Mouse (Mus musculus): Measurements from ENCODE around the gene Rreb1. TPM values are rescaled to one million over a fixed set of nuclear protein-coding genes. Genes with fewer than 3 reads are reported as not detected.

The Rreb1 gene
- polyA plus RNA-seq, 1 experiment from 2014 or later: 3.9 TPM

DNA sequence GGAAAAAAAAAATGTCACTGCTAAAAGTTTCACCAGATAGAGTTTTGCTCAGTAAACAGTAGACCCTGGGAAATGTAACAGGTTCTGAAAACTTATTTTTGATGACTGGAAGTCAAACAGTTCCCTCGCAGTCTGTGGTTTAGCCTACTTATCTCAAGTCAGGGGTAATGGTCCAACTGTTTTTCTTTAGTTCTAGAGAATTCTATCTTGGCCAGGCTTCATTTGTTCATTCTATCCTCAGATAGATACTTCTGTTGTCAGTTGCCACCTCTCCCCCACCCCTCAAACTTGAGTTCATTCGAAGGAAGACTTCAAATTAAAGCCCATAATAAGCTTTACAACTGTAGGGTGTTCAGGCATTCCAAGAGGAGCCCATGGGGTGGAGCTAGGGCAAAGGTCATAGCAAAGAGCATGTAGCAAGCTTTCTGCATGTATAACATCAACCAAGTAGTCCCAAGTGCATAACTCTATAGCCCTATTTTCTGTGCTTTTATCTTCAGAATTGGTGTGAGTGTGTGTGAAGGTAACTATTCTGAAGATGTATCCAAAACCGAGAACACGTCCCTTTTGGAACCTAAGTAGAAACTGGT lies 46.2 kb downstream of the Rreb1 start:
- WGBS: 30% methylated on average over 4 of the region's 4 CpGs
- Histone ChIP-seq H3K4me3 (no peak overlapping the region), H3K27me3 (replicated peaks) (peaks cover 20% of the 10 kb centered on the region), H3K4me1 (peaks cover 27% of the 10 kb centered on the region), H3K9ac (no peak overlapping the region), H3K4me2 (replicated peaks) (no peak overlapping the region), H3K9me3 (no peaks in the 10 kb centered on the region), H3K36me3 (no peaks in the 10 kb centered on the region), H3K27ac (no peak overlapping the region)
- no peak for ATAC-seq (ENCODE audit: low FRiP score, low read depth)

DNA sequence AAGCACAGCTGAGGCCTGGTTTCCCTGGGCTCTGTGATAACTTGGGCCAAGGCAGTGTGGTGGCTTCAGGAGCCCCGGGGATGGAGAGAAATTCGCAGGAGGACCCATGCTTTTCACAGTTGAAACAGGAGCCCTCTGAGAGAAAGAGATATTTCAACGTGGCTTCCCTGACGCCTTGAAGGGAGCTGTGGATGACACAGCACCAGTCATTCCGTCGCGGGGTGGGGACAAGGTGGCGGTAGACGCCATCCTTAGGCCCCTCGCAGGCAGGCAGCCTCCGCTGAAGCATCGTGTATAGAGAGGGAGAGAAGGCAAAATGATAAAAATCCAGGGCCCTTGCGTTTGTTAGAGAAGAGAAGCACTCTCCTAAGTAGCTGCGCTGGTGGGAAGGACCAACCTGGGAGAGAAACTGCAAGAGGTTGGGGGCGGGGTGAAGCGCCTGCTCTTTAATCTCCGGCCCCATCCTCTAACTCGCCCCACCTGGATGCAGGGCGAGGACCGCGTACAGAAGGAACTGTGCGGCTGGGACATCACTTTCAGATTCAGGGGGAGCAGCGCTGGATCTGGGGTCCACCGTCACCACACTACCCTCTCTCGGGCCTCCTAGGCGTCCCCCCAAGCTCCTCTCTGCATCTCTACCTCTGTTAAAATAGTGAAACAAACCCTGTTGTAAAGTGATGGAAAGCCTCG lies 46.9 kb downstream of the Rreb1 start:
- Histone ChIP-seq H3K4me3 (peak overlapping the region; percentile 72), H3K27me3 (replicated peaks) (peaks cover 20% of the 10 kb centered on the region), H3K9ac (peak overlapping the region; percentile 77), H3K36me3 (no peaks in the 10 kb centered on the region), H3K4me1 (peaks cover 27% of the 10 kb centered on the region), H3K4me2 (replicated peaks) (peak overlapping the region; percentile 95), H3K9me3 (no peaks in the 10 kb centered on the region), H3K27ac (no peak overlapping the region)
- peak; percentile 21 for ATAC-seq (ENCODE audit: low FRiP score, low read depth)
- WGBS: 2% methylated on average over 27 of the region's 27 CpGs

DNA sequence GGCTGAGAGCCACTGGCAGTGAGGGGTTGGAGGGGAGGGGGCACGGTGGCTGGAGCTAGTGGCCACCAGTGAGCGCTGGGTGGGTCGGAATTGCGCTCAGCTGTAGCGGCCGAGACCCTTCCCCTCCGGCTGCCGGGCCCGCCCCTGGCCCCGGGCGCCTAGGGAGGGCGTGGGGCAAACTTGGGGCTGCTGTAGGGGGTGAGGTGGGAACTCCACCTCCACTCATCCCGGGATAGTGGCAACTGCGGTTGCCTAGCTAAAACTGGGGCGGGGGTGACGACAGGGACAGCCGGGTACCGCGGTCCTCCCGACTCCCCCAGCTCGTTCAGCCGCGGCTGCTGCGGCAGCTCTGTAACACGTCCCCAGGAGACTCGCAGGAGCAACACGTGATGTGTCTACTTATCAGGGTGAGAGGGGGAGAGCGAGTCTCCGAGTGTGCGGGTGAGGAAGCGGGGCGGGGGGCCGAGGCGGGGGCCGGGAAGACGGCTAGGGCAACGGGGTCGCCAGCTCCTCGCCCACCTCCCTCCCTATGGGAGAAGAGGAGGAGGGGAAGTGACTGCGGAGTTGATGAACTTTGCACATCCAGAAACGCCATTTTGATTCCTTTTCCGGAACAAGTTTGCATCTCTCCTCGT lies 47.6 kb downstream of the Rreb1 start:
- WGBS: under 1% methylated on average over 39 of the region's 43 CpGs
- Histone ChIP-seq H3K9me3 (no peaks in the 10 kb centered on the region), H3K36me3 (no peaks in the 10 kb centered on the region), H3K4me2 (replicated peaks) (peak overlapping the region; percentile 95), H3K27ac (no peak overlapping the region), H3K9ac (peak overlapping the region; percentile 77), H3K4me1 (peaks cover 31% of the 10 kb centered on the region), H3K4me3 (peak overlapping the region; percentile 72), H3K27me3 (replicated peaks) (peaks cover 20% of the 10 kb centered on the region)
- ATAC-seq (ENCODE audit: low FRiP score, low read depth): peak; percentile 72

DNA sequence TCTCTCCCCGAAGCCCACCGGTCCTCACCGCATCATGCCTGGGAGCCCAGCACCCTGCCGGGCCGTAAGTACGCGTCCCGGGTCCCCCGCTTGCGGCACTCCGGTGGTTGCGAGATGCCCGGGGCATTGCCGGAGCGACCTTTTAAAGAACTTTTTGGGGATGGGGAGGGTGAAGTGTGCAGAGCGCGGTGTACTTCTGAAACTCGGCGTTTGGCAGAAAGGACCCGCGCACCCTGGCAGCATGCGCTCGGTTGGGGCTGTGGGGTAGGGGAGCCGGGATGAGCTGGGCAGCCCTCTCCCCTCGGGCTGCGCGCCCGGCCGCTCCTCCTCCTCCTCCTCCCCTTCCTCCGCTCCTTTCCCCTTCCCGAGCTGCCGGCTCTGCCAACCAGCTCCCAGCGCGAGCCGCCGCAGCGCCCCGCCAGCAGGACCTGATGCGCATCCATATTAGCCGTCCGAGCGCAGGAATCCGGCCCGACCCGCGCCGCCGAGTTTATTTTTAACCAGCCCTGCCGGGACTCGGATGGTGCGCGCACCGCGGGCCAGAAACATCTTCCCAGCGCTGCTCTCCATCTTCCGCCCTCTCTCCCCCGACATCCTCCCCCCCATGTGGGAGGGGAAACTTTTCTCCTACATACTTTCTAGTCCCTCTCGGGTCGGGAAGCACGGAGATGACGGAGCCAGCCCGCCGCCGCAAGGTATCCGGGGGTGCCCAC lies 48.2 kb downstream of the Rreb1 start:
- Histone ChIP-seq H3K4me2 (replicated peaks) (peak overlapping the region; percentile 95), H3K27me3 (replicated peaks) (peaks cover 23% of the 10 kb centered on the region), H3K9me3 (no peaks in the 10 kb centered on the region), H3K27ac (0 out of 2 replicates have a peak overlapping the region, but pooled peaks have one; percentile 20), H3K4me3 (peak overlapping the region; percentile 72), H3K4me1 (peaks cover 38% of the 10 kb centered on the region), H3K9ac (peak overlapping the region; percentile 77), H3K36me3 (no peaks in the 10 kb centered on the region)
- under 1% methylated on average over 63 of the region's 65 CpGs for whole genome bisulfite sequencing
- ATAC-seq (ENCODE audit: low FRiP score, low read depth): peak; percentile 49

DNA sequence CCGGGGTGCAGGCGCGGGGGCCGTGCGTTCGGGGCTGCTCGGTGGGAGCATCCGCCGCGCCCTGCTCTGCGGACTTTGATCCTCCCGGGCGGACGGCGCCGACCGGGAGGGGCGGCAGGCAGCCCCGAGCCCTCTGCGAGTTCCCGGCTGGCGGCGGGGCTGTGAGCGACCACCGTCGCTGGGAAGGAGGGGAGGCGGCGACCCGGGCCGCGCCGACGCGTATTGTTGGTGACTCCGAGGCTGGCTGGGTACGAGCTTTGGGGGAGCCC lies 48.7 kb downstream of the Rreb1 start:
- peaks cover 23% of the 10 kb centered on the region for H3K27me3 ChIP-seq (replicated peaks)
- no peaks in the 10 kb centered on the region for H3K36me3 ChIP-seq
- H3K27ac ChIP-seq: peak overlapping the region; percentile 20; the same call in 1 of the 2 replicates
- under 1% methylated on average over 36 of the region's 36 CpGs for WGBS
- no peaks in the 10 kb centered on the region for H3K9me3 ChIP-seq
- H3K4me3 ChIP-seq: peak overlapping the region; percentile 72
- H3K4me1 ChIP-seq: peaks cover 41% of the 10 kb centered on the region
- peak overlapping the region; percentile 77 for H3K9ac ChIP-seq
- ATAC-seq (ENCODE audit: low FRiP score, low read depth): peak; percentile 52
- H3K4me2 ChIP-seq (replicated peaks): peak overlapping the region; percentile 95

DNA sequence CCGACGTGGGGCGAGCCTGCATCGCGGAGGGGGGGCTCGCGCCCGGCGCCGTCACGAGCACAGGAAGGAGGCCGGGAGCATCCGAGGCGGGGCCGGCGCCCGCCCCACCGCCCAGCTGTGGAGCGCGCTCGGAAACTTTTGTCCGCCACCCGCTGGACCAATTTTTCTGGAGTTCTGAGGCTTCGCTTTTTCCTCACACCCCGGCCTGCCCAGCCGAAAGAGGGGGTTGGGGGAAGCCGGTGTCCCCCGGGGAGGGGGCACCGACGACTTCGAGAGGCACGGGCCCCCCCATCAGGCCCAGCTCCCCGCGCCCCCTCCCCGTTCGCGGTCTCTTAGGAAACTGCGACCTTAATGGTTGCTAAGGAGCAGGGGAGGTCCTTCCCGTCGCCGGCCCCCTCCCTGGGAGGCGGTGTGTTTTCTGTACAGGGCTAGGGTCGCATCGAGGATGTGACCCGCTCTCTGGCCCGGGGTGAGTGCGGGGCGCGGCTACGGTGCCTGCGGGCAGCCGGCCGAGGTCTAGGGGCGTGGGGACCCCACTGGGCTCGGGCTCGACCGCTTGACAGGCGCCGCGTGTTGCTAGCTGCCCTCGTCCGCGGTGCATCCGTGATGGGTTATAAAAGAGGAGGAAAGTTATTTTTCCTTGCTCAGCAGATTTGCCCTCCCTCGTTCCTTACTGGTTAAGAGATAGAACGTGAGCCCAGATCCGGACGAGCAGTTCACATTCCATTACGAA lies 49.2 kb downstream of the Rreb1 start:
- Histone ChIP-seq H3K27me3 (replicated peaks) (peaks cover 23% of the 10 kb centered on the region), H3K4me3 (peak overlapping the region; percentile 72), H3K27ac (peak overlapping the region; percentile 20; the same call in 1 of the 2 replicates), H3K4me1 (peaks cover 41% of the 10 kb centered on the region), H3K4me2 (replicated peaks) (peak overlapping the region; percentile 95), H3K36me3 (no peaks in the 10 kb centered on the region), H3K9ac (peak overlapping the region; percentile 77), H3K9me3 (no peaks in the 10 kb centered on the region)
- WGBS: under 1% methylated on average over 69 of the region's 69 CpGs
- ATAC-seq (ENCODE audit: low FRiP score, low read depth): peak; percentile 23

DNA sequence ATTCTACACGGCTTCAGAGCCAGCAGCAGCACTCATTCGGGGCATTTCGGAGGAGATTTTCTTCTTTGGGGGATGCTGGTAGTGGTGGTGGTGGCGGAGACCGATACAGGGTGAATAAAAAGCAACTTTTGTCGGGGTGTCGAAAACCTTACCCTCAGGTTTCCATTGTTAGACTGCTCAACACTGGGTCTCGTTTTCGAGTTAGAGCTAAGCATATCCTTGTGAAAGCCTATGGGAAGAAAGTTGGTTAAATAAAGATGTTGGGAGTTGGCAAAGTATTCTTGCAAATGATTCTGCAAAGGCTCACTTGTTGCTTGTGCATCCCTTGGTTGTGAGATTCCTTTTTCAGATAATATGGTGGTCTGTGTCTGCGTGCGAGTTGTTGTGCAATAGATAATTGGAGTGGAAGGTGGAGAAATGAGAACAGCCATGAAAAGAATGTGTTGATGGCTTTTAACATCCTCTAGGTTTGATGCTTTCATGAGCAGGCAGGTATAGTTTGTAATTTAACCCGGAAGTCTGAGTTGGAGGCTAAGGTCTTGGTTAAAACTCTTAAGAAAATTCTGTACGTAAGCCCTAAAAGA lies 49.9 kb downstream of the Rreb1 start:
- Histone ChIP-seq H3K27ac (no peak overlapping the region), H3K36me3 (no peaks in the 10 kb centered on the region), H3K4me3 (peak overlapping the region; percentile 72), H3K4me1 (peaks cover 41% of the 10 kb centered on the region), H3K9ac (no peak overlapping the region), H3K9me3 (no peaks in the 10 kb centered on the region), H3K27me3 (replicated peaks) (peaks cover 23% of the 10 kb centered on the region), H3K4me2 (replicated peaks) (peak overlapping the region; percentile 95)
- WGBS: 7% methylated on average over 13 of the region's 13 CpGs
- no peak for ATAC-seq (ENCODE audit: low FRiP score, low read depth)

DNA sequence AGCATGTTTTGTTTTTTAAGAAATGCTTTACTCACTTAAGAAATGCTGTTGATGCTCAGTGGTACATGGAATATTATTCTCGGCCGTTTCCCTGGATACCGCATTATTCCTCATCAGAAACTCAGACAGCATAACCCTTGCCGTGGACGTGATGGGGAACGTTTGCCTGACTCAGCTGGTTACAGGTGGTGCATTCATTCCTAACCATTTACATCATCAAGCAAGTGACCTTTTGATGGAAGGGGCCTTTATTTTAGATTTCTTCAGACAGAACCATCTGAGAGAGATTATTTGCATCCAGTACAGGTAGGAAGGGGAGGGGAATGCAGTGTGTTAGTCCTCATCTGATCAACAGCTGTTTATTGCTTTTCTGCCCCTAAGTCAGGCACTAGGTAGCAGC lies 50.7 kb downstream of the Rreb1 start:
- WGBS: 15% methylated on average over 6 of the region's 6 CpGs
- no peak for ATAC-seq (ENCODE audit: low FRiP score, low read depth)
- H3K27ac ChIP-seq: no peak overlapping the region
- no peak overlapping the region for H3K4me2 ChIP-seq (replicated peaks)
- peaks cover 23% of the 10 kb centered on the region for H3K27me3 ChIP-seq (replicated peaks)
- no peaks in the 10 kb centered on the region for H3K36me3 ChIP-seq
- no peak overlapping the region for H3K9ac ChIP-seq
- no peak overlapping the region for H3K4me3 ChIP-seq
- H3K4me1 ChIP-seq: peaks cover 41% of the 10 kb centered on the region
- H3K9me3 ChIP-seq: no peaks in the 10 kb centered on the region

DNA sequence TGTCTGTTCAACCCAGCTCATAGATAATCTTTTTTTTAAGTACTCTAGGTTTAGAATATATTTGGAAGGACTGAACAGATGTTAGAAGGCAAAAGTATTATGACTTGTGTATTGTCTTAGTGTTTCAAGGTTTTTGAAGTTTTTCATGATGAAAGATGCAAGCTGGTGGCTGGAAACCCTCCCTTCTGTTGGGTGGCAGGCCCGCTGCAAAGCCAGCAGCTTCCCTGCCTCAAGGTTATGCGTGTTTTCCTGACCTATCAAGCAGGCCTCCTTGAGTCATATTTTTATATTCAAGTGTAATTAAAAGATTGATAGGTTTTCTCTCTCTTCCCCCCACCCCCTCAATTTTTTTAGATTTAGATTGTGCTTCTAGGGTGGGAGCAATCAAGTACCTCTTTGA lies 52.1 kb downstream of the Rreb1 start:
- WGBS: 53% methylated on average over 2 of the region's 2 CpGs
- peaks cover 20% of the 10 kb centered on the region for H3K27me3 ChIP-seq (replicated peaks)

DNA sequence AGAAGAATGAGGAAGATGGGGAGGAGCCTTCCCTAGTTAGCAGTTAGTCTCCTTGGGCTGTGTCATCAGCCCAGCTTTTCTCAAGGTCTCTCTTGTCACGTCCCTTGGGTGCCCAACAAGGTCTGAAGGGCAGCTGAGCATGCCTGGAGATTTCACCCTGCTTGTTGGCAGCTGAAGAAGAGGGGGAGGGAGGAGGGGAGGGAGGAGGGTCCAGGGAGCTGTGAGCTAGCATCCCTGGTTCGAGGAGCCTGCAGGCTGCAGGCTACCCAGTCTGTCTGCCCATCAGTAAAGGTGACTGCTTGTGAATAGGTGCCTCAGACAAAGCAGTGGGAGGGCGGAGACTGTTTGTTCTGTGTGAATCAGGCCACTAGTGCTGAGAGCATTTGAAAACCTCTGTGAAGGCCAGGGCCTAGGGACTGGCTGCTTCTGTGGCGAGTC lies 52.7 kb downstream of the Rreb1 start:
- H3K27me3 ChIP-seq (replicated peaks): peaks cover 16% of the 10 kb centered on the region
- ATAC-seq (ENCODE audit: low FRiP score, low read depth): no peak
- H3K4me1 ChIP-seq: peaks cover 34% of the 10 kb centered on the region
- H3K4me2 ChIP-seq (replicated peaks): no peak overlapping the region
- no peak overlapping the region for H3K9ac ChIP-seq
- no peak overlapping the region for H3K27ac ChIP-seq
- no peaks in the 10 kb centered on the region for H3K36me3 ChIP-seq
- 16% methylated on average over 4 of the region's 4 CpGs for WGBS
- H3K9me3 ChIP-seq: no peaks in the 10 kb centered on the region
- no peak overlapping the region for H3K4me3 ChIP-seq

More for the DNA sequence above, 52.1 kb downstream of the Rreb1 start:
- Histone ChIP-seq H3K27ac (no peak overlapping the region), H3K36me3 (no peaks in the 10 kb centered on the region), H3K4me1 (peaks cover 40% of the 10 kb centered on the region), H3K9me3 (no peaks in the 10 kb centered on the region), H3K4me3 (no peak overlapping the region), H3K9ac (no peak overlapping the region), H3K4me2 (replicated peaks) (no peak overlapping the region)
- ATAC-seq (ENCODE audit: low FRiP score, low read depth): no peak

DNA sequence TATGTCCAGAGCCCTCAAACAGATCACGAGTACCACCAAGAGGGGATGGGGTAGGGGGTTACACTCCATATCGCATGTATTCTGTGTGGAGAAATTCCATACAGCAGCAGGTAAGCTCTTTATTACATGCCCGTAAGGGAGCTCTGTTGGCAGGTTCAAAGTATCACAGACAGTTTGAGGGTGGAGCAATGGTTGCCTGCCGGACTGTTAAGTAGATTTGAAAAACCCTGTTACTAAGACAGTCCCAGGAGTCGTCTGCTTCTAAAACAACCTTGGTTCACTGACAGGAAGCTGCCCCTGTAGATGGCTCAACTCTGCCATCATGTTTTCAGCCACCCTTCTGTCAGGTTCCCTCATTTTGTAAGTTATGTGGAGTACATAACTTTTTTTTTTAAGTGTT lies 54.3 kb downstream of the Rreb1 start:
- Histone ChIP-seq H3K27me3 (replicated peaks) (peaks cover 7% of the 10 kb centered on the region; the same call in 1 of the 2 replicates), H3K4me3 (no peak overlapping the region), H3K36me3 (no peaks in the 10 kb centered on the region), H3K4me1 (peaks cover 20% of the 10 kb centered on the region), H3K27ac (no peak overlapping the region), H3K9ac (no peak overlapping the region), H3K4me2 (replicated peaks) (no peak overlapping the region), H3K9me3 (no peaks in the 10 kb centered on the region)
- WGBS: 47% methylated on average over 5 of the region's 5 CpGs
- no peak for ATAC-seq (ENCODE audit: low FRiP score, low read depth)

Data from neural tube, embryonic 12.5 days (tissue).